Mouse (Mus musculus): ENCODE measurements around the gene Plin2.
A peak's percentile ranks its signal among the peaks of the same experiment; 100 is the strongest.

Gene Plin2

DNA sequence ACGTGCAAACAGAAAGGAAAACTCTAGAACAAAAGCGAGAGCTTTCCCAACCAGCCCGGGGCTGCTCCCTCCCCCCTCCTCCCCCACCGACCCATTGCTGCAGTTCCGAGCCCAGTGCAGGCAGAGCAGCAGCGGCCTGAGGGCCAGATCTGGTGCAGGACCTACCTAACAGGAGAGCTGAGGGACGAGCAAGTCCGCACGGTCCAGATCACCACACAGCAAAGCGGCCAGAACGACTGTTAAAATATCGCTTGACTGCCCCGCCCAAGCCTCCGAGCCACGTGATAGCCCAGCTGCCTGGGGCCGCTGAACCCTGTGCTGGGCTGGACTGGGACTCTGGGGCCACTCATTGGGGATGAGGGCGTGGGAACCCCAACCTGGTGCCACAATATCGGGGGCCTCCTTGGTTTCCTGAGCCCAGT, at the start of gene Plin2:
TSS of gene Plin2 (minus strand) at position 281 of the 422 bp plus-strand sequence.
- peak; percentile 68 to 71 for DNase-seq (ENCODE audit: low spot score in 2 of 2)

DNA sequence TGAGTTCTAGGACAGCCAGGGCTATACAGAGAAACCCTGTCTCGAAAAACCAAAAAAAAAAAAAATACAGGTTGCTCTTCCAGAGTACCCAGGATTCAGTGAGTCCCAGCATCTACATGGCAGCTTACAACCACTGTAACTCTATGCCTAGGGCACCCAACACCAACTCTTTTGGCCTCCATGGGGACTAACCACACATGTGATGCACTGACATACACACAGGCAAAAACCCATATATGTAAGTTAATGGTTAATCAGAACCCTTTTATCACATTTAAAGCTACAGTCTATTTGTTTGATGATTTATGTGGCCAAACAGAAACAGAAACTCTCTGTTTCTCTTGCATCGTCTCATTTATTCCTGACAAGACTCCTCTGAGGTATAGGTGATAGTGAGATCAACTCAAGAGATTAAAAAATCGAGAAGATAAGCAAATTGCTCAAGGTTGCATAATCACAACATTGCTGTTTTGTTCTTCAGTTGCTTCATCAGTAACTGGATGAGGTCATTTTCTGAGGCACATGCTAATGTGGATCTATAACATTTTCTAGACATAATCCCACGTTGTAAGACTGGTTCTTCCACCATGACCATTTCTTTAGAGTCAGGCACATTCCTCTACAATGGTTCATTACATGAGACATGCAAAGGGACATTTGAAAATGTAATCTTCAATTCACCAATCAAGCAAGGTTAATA, 49.2 kb upstream of the Plin2 start:
- no peak for DNase-seq (ENCODE audit: low spot score in 2 of 2)

DNA sequence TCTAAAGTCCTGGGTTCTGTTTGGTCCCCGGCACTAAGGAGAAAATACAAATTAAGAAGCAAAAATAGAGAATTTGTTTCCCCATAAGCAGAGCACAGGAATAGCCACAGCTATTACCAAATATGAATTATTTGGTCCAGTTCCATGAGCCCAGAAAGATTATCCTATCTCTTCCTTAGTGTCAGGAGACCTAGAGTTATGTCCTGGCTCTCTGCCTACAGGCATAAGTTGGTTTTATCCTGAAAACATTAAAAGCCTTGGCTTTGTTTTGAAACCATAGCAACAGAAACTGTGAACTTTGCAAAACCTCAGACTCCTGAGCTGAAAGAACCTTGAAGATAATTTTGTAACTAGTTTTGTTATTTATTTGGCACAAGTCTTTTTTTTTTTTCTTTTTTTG, 47.3 kb upstream of the Plin2 start:
- no peak for DNase-seq (ENCODE audit: low spot score in 2 of 2)

DNA sequence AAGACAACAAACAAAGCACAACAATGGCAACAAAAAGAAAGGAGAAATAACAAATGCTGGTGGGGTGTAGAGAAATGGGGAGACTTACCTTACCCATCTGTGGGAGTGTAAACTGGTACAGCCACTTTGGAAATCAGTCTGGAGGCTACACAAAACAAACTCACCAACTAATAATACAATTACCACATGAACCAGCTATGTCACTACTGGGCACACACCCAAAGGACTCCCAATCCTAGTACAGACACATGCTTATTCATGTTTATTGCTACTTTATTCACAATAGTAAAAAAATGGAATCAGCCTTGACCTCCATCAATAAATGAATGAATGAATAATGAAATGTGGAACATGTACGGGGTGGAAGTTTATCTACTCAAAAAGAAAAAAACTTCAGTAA, 45.5 kb upstream of the Plin2 start:
- DNase-seq (ENCODE audit: low spot score in 2 of 2): no peak

DNA sequence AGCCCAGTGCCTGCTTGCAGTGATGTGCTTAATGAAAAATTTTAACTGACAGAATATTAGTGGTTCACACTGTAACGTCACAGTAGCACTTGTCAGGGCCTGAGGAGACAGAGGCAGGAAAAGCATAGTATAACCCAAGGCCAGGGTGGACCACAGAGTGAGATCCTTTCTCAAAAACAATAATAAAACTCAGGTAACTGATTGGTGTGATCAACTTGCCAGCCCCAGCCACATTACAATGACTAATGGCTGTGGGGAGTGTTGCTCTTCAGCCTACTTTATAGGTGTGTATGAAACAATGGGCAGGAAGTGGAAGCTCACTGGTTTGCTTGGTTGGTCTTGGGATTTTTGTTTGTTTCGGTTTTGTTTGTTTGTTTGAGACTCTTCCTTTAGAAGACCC, 43.7 kb upstream of the Plin2 start:
- DNase-seq (ENCODE audit: low spot score in 2 of 2): no peak

DNA sequence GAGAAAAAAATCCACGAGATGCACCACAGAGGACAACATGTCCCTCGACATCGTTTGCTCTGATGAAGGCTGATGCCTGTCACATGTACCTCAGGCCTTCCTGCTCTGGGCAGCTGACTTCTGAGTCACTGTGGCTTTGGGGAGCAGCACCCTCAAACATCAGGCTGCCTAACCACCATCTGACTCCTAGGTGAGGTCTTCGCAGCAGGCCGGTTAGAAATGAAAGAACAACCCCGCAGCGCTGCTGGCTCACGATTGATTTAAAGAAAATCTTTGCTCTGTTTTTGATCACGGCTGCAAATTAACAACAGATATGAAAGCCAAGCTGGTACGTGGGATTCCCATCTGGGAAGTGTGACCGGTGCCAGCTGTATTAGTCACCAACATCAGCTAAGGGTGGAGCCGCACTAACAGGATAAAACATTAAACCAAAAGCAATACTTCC, 42.9 kb upstream of the Plin2 start:
- no peak for DNase-seq (ENCODE audit: low spot score in 2 of 2)

DNA sequence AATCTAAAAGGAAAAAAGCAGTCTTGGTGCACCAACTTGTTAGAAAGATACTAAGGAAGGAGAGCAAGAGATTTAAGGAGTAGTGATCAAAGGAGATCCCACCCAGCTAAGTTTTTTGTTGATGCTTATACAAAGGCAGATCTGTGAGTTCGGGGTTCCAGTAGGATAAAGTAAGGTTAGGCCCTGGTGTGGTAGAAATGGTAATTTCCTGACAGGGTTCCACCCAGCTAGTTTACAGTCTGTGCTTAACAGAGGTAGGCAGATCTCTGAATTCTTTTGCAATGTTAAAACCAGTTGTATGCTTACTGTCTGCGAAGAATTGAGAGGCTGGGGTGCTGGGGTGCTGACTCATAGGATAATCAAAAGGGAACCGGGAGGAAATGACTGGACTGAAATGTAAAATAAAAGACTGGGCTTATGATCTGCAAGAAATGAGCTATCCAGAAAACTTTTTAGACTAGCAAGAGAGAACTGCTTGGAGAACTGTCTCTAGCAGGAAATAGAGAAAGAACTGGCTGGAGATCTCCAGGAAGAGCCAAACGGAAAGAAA, 40.9 kb upstream of the Plin2 start:
- no peak for DNase-seq (ENCODE audit: low spot score in 2 of 2)

DNA sequence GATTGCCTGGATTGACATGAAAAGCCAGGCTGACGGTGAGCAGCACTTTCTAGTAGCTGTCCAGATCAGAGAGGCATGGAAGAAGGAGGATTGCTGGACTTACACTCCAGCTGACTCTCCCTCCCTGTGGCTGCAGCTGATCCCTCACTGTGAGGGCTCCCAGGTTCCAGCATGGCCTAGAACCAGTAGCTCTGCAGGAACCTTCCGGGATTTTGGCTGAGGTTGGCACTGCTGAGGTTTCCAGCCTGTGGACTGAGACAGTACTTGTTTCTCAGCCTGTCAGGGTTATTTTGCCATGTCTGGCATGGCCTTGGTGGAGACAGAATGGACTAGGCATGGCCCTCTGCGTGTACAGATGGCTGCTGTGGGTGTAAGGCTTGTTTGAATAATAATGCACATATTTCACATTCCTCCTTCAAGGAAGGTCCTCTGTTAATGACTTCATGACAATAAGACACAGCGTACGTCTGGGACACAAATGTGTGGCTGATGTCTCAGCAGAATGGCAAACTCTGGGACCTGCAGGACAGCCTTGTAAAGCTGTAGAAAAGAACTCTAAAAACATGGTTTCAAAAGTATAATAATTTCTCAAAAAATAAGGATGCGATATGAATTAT, 40.3 kb upstream of the Plin2 start:
- no peak for DNase-seq (ENCODE audit: low spot score in 2 of 2)

DNA sequence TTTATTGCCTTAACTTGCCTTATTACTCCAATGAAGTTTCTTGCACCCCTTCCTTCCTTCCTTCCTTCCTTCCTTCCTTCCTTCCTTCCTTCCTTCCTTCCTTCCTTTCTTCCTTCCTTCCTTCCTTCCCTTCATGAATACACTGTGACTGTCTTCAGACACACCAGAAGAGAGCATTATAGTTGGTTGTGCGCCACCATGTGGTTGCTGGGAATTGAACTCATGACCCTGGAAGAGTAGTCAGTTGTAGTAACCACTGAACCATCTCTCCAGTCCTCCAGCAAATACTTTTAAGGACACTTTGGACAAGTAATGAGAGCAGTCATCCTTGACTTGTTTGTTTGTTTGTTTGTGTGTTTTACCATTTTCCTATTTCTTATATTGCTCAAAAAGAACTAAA, 38.9 kb upstream of the Plin2 start:
- DNase-seq (ENCODE audit: low spot score in 2 of 2): no peak

DNA sequence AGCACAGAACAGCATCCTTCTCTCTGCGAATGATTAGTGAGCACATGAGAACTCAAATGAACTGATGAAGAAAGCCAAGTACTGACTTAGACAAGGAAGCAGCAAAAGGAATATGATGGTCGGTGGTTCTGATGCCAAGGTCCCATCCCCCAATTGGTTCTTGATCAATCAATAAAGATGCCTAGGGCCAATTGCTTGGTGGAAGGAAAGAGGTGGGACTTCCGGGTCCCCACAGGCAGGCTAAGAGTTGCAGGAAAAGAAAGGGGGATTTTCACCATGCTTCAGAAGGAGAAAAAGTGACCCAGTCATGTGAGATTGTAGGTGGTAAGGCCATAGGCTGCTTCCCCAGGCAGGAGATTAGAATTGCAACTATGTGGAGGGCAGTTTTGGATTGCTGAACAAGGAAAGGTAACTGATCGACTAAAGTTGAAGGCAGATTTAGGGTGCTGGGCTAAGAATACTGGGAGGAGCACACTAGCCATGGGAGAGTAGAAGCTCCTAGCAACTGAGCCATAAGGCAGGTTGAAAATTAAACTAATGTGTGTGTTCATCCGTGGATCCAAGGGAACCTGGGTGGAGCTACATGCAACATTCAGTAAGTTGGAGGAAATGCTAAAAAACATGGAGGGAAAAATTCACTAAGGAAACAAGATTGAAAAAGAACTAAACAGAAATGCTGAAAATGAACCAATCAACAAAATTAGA, 29.5 kb upstream of the Plin2 start:
- DNase-seq (ENCODE audit: low spot score in 2 of 2): no peak

DNA sequence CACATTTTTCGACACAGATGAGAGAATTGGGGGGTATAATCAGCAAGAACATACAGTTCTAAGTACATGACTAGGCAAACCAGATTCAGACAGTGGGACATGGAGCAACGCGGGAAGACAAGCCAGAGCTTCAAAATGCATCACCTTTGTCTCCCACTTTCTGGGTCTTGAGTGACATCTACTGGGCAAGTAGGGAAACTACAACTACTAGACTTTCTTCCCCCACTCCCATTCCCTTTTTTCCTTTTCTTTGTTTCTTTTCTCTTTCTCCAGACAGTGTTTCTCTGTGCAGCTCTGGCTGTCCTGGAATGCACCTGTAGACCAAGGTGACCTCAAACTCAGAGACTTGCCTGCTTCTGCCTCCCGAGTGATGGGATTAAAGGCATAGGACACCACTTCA, 27.0 kb upstream of the Plin2 start:
- no peak for DNase-seq (ENCODE audit: low spot score in 2 of 2)

DNA sequence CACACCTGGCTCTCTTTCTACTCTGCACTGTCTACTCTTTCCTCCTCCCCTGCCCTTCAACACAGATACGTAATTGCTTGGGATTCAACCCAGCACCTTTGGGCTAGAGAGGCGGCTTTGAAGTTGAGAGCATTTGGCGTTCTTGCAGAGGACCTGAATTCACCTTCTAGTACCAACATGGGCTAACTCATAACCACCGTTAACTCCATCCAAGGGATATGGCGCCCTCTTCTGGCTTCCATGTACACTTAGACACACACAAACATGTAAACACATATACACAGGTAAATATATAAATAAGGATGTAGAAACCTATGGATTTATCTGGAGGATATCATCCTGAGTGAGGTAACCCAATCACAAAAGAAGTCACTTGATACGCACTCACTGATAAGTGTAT, 25.2 kb upstream of the Plin2 start:
- no peak for DNase-seq (ENCODE audit: low spot score in 2 of 2)

DNA sequence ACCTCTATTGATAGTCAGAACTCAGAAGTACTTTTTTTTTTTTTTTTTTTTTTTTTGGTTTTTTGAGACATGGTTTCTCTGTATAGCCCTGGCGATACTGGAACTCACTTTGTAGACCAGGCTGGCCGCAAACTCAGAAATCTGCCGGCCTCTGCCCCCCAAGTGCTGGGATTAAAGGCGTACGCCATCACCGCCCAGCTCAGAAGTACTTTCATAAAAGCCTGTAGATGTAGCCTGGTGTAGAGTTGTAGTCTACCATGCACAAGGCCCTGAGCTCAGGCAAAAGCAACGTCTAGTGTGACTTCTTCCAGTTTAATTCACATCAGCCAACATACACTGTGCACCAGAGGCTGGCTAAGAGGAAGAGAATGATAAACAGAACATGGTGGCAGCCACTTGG, 23.1 kb upstream of the Plin2 start:
- DNase-seq (ENCODE audit: low spot score in 2 of 2): no peak

DNA sequence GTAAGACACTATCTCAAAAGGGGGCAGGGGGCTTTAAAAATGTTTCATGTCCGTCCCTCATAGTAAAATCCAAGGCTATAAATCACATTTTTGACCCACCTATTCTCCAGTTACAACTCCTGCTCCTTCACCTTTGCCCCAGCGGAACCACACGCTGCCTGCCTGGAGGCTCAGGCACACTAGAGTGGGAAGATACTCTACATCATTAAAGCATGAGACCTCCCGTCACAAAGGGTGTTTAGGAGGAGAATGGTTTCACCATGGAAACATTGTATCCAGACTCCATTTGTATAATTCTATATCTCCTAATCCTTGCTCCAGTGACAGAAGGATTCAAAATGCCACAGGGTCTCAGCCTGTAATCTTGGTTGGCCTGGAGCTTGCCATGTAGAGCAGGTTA, 21.4 kb upstream of the Plin2 start:
- DNase-seq (ENCODE audit: low spot score in 2 of 2): no peak

DNA sequence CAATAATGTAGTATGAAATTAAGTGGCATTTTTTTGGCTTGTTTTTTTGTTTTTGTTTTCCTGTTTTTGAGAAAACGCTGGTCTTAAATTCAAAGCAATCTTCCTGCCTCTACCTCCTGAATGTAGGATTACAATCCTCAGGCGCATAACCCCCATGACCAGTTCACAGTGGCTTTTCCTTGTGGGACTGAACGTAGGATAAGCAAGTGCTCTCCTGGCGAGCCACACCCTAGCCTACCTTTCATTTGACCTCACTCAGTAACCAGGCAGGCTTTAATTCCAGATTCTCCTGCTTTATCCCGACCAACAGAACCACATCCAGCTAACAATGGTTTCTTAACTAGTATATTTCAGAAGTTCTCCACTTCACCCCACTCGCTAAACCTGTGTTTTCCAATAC, 20.9 kb upstream of the Plin2 start:
- DNase-seq (ENCODE audit: low spot score in 2 of 2): no peak

DNA sequence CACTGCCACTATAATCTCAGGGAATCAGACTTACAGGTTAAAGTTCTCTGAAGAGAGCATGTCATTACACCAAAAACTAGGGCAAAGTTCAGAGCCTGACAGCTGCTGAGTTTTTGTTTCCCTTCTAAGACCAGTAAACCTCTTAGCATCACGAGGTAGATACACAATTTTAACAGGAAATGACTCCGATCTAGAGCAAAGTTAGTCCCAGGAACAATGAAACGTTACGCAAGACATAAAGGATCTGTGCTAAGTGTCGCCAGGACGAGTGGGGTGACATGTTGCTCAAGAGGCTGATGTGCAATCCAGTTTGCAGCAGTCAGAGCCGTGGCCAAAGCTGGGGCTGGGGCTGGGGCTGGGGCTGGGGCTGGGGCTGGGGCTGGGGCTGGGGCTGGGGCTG, 20.3 kb upstream of the Plin2 start:
- DNase-seq (ENCODE audit: low spot score in 2 of 2): no peak

DNA sequence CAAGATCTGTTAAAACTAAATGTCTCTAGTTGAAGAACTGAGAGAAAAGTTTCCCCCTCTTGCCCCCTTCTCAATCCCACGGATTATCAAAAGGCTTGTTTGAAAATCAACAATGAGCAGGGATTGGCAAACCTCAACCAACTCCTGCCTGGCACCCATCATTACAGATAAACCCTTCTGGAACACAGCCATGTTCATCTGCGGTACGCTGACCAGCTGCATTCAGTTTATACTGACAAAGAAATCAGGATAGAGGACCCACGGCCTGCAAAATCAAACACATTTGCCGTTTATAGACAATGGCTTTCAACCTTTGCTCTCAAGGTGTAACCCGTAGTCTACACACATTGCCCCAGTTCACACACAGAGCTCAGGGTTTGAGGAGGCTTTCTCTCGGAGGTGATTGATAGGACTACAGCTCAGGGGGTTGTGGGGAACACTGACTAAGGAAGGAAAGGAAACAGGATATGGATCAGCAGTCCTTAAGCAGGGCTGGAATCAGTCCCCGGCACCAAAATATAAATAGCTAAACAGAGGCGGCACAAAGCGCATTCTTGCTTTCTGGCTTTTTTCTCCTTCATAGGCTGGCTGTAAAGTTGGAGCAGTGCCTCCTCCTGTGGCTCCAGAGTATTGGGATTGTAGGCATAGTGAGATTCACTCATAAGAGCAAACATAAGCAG, 19.3 kb upstream of the Plin2 start:
- DNase-seq (ENCODE audit: low spot score in 2 of 2): no peak

DNA sequence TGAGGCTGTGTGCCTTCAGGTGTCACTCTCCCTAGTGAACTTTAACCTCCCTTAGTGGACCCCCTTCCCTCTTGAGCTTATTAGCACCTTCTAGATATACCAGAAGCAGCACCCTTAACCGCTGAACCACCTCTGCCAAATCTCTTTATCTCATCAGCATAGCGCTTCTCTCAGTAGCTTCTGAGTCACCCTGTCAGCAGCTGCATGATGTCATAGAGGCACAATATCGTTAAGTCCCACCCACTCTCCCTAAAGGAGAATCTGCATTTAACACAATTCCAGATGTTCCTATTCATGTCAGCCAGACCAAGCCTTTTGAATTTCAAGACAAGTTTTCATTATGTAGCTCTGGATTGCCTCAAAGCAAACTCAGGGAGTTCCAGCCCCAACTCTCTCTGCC, 16.7 kb upstream of the Plin2 start:
- DNase-seq (ENCODE audit: low spot score in 2 of 2): no peak

DNA sequence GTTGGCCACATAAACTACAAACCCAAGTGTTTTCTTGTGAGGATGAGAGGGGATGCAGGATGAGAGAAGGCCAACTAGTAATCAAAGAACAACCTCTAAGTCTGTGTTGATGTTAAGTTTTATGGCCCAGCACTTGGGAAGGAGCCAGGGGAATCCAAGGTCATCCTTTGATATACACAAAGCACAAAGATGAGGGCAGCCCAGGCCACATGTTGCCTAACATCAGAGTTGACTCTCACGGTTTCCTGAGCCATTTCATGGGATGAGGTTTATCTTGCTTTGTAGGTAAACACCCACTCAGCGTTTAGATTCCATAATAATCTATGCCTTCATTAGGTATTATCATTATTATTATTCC, 16.1 kb upstream of the Plin2 start:
- no peak for DNase-seq (ENCODE audit: low spot score in 2 of 2)

DNA sequence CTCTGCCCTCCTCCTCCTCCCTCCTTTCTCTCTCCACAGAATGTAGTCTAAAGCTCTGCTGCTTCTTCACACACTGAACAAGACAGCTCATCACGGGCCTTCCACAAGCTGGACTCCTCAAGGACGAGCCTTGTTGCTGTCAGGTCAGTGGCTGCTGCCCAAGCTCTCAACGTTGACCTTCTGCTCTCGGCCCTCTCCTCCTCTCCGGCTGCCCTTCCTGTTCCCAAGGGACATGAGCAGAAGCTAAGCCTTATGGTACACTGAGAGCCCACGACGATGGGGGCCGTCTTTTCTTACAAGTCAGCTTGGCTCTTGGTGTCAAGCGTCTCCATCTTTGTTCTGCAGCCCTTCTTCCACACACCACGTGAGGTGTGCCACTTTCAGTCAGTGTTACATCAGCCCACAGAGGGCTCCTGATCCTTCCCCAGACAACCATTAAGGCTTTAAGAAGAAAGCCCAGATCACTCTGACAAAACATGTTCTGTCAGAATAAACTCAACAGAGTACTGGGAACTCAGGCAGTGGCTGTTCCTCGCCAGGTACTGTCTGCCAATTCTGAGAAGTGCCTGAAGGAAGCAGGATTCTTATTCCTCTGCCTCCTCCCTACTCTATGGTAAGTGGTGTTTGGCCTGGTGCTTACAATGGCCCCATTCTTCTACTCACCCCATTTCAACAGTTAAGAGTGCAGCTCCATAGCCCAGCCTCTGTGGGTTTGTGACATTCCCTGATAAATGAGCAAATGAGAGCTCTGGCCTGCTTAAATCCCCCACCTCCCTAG, 15.6 kb upstream of the Plin2 start:
- DNase-seq (ENCODE audit: low spot score in 2 of 2): no peak

DNA sequence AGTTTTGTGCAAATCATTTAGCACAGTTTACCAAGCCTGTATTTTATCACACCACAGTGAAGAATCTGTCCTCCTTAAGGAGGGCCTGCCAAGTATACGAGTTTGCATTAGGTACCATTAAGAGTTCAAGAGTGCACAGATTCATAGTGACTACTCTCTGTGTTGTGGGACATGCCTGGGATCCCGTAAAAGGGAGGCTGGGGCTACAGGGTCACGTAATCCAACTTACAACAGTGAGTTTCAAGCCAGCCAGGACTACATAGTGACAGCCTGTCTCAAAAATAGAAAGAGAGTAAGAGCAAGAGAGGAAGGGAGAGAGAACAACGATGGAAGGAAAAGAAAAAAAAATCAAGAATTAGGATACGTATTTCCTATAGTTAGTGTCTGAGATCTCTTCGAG, 14.9 kb upstream of the Plin2 start:
- DNase-seq (ENCODE audit: low spot score in 2 of 2): no peak

DNA sequence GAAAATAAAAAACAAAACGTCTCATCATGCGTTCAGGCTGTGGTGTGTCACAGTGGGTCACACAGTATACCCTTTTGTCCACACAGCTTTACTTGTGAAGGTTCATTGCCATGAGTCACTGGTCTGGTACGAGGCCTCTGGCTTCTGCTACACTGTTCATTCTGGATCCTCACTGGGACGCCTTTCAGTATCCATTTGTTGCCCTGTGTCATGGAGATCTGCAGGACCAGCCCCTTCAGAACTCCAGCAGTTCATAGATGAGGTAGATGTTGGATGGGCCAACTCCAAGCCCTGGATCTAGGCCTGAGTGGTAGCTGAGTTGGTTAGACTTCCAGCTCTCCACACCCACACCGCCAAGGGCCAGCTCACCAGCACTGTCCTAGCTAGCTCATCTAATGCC, 13.9 kb upstream of the Plin2 start:
- DNase-seq (ENCODE audit: low spot score in 2 of 2): no peak

Data from urinary bladder, postnatal 4 days (tissue).